Comparison of ENCODE assay signal across 9 mouse cellular contexts in genomic region chr13:38320354-38320753, GRCm38 (mm10). TPM values are rescaled to one million over a fixed set of nuclear protein-coding genes. Genes with fewer than 3 reads are reported as not detected.
DNase-seq lines count a peak whose midpoint lies in the region; ATAC-seq and TF ChIP-seq lines count a peak whose summit lies in the region.
"Had no signal": no experiment of that assay in that cellular context is flagged by ENCODE, and none has a peak within 500 bp of the region (broad histone marks: within the 10 kb centered on the region; RNA-seq: fewer than 3 reads in every experiment).

No protein-coding gene starts in this region.

- H3K9ac ChIP-seq in embryonic facial prominence, embryonic 14.5 days (ENCODE audit: low read depth, low read length) = no peak overlapping the region
- H3K9ac ChIP-seq in kidney, embryonic 16.5 days (replicated peaks; ENCODE audit: low read length) = no peak overlapping the region

- ATAC-seq in embryonic facial prominence, embryonic 14.5 days (ENCODE audit: low read depth) = no peak
- ATAC-seq in kidney, embryonic 16.5 days (ENCODE audit: low FRiP score, low TSS enrichment) = no peak
- no peak for ATAC-seq in erythroblast, adult 5-6 weeks (replicated peaks; ENCODE audit: low FRiP score, poor library complexity, severe bottlenecking)

- no peaks in the 10 kb centered on the region for H3K27me3 ChIP-seq in embryonic facial prominence, embryonic 14.5 days (replicated peaks; ENCODE audit: control insufficient read depth, insufficient read depth, low read length)
- H3K27me3 ChIP-seq in embryonic facial prominence, embryonic 10.5 days (replicated peaks; ENCODE audit: low read depth, poor library complexity, severe bottlenecking) = no peaks in the 10 kb centered on the region
- H3K27me3 ChIP-seq in kidney, embryonic 16.5 days (ENCODE audit: insufficient read depth, low read length) = no peaks in the 10 kb centered on the region

- peak; percentile 72 for DNase-seq in embryonic facial prominence, embryonic 14.5 days (ENCODE audit: low spot score)
- no peak for DNase-seq in embryonic facial prominence, embryonic 10.5 days (ENCODE audit: low spot score)
- DNase-seq in kidney, postnatal 10 days = no peak
- DNase-seq in 3T3-L1 (ENCODE audit: low read depth, low spot score) = peak; percentile 74
- DNase-seq in spleen, postnatal 10 days (ENCODE audit: low spot score in 2 of 2) = no peak

- no peaks in the 10 kb centered on the region for H3K9me3 ChIP-seq in embryonic facial prominence, embryonic 14.5 days (ENCODE audit: control insufficient read depth, low read length)
- no peaks in the 10 kb centered on the region for H3K9me3 ChIP-seq in embryonic facial prominence, embryonic 10.5 days
- H3K9me3 ChIP-seq in kidney, embryonic 16.5 days (ENCODE audit: low read length) = no peaks in the 10 kb centered on the region

- no peaks in the 10 kb centered on the region for H3K36me3 ChIP-seq in embryonic facial prominence, embryonic 14.5 days (ENCODE audit: control insufficient read depth, insufficient read depth, low read length)
- no peaks in the 10 kb centered on the region for H3K36me3 ChIP-seq in embryonic facial prominence, embryonic 10.5 days (replicated peaks)
- no peaks in the 10 kb centered on the region for H3K36me3 ChIP-seq in kidney, embryonic 16.5 days (ENCODE audit: insufficient read depth, low read length)

- H3K4me3 ChIP-seq in embryonic facial prominence, embryonic 14.5 days (ENCODE audit: low read depth, low read length) = no peak overlapping the region
- no peak overlapping the region for H3K4me3 ChIP-seq in embryonic facial prominence, embryonic 10.5 days
- no peak overlapping the region for H3K4me3 ChIP-seq in kidney, embryonic 16.5 days (ENCODE audit: low read length)
- no peak overlapping the region for H3K4me3 ChIP-seq in embryonic fibroblast, embryonic 13.5 days (ENCODE audit: insufficient read depth, low read length)

- TF ChIP-seq CTCF in embryonic fibroblast, embryonic 13.5 days (IDR thresholded peaks at IDR 0.05; ENCODE audit: borderline replicate concordance, insufficient read depth, low read length) = no peak

- peak overlapping the region; percentile 18; the same call in 1 of the 2 replicates for H3K4me2 ChIP-seq in embryonic facial prominence, embryonic 14.5 days (ENCODE audit: low read depth, low read length)
- 0 out of 2 replicates have a peak overlapping the region, but pooled peaks have one; percentile 13 for H3K4me2 ChIP-seq in kidney, embryonic 16.5 days (replicated peaks; ENCODE audit: low read depth, low read length)

- 0 out of 2 replicates have a peak overlapping the region, but pooled peaks have one; percentile 21 for H3K27ac ChIP-seq in embryonic facial prominence, embryonic 14.5 days (replicated peaks; ENCODE audit: low read depth, low read length)
- no peak overlapping the region for H3K27ac ChIP-seq in embryonic facial prominence, embryonic 10.5 days (replicated peaks)
- no peak overlapping the region for H3K27ac ChIP-seq in kidney, embryonic 16.5 days (ENCODE audit: low read length)
- 0 out of 2 replicates have a peak overlapping the region, but pooled peaks have one; percentile 4 for H3K27ac ChIP-seq in embryonic fibroblast, embryonic 13.5 days (ENCODE audit: insufficient read depth, low read length)

- TF ChIP-seq POLR2A in embryonic fibroblast, embryonic 13.5 days (IDR thresholded peaks at IDR 0.05; ENCODE audit: low read depth, low read length) = no peak

- 44% methylated on average over 10 of the region's 10 CpGs for WGBS in embryonic facial prominence, embryonic 14.5 days
- WGBS in embryonic facial prominence, embryonic 10.5 days = 76% methylated on average over 10 of the region's 10 CpGs
- WGBS in kidney, embryonic 16.5 days = 31% methylated on average over 10 of the region's 10 CpGs

- H3K4me1 ChIP-seq in embryonic facial prominence, embryonic 14.5 days (ENCODE audit: control insufficient read depth, insufficient read depth, low read length) = peaks cover 3% of the 10 kb centered on the region; the same call in 1 of the 2 replicates
- H3K4me1 ChIP-seq in embryonic facial prominence, embryonic 10.5 days = peaks cover 5% of the 10 kb centered on the region; the same call in 1 of the 2 replicates
- 0 out of 2 replicates have a peak, but pooled peaks cover 5% of the 10 kb centered on the region for H3K4me1 ChIP-seq in kidney, embryonic 16.5 days (ENCODE audit: insufficient read depth, low read length)
- no peaks in the 10 kb centered on the region for H3K4me1 ChIP-seq in embryonic fibroblast, embryonic 13.5 days (ENCODE audit: control insufficient read depth, insufficient read depth, low read length)

RNA-seq across cellular contexts. Expression of gene Bmp6, which starts 24.6 kb away (rescaled TPM):
- polyA plus RNA-seq in embryonic facial prominence, embryonic 14.5 days (2014; fragmentation: Nextera tagmentation; extraction: Ambion mirVana) = 3.7 and 3.9 TPM in 2 replicates
- polyA plus RNA-seq in embryonic facial prominence, embryonic 10.5 days (2016; fragmentation: Nextera tagmentation; extraction: Ambion mirVana) = 0.67 and 0.75 TPM in 2 replicates
- polyA plus RNA-seq in kidney, embryonic 16.5 days (2015; fragmentation: Nextera tagmentation; extraction: Ambion mirVana) = 1.3 and 2.2 TPM in 2 replicates
- polyA plus RNA-seq in embryonic fibroblast, embryonic 13.5 days (2011; ENCODE audit: insufficient read length, low read depth, missing spikeins) = 1.5 and 1.8 TPM in 2 replicates
- total RNA-seq in erythroblast, adult 5-6 weeks (2015; ENCODE audit: low replicate concordance) = 0.38 TPM in 1 of 2 replicates, not detected in the other
- not detected in 2 replicates for total RNA-seq in erythroblast, adult 5-6 weeks (2017; ENCODE audit: low replicate concordance)
- total RNA-seq: megakaryocyte, adult 5-6 weeks had no signal

Comparison
In these comparisons a context has a peak if more than half of its experiments do, and no peak if none do; other contexts are left out.
1. DNase-seq: peak in embryonic facial prominence, embryonic 14.5 days (single experiment) and 3T3-L1 (single experiment); none in embryonic facial prominence, embryonic 10.5 days (single experiment), kidney, postnatal 10 days (single experiment) and spleen, postnatal 10 days (0 of 2).
2. H3K27ac ChIP-seq: peak in embryonic facial prominence, embryonic 14.5 days (single experiment) and embryonic fibroblast, embryonic 13.5 days (single experiment); none in embryonic facial prominence, embryonic 10.5 days (single experiment) and kidney, embryonic 16.5 days (single experiment).